Mouse (Mus musculus) heart, embryonic 11.5 days (tissue): ENCODE measurements around the gene Auh. TPM values are rescaled to one million over a fixed set of nuclear protein-coding genes. Genes with fewer than 3 reads are reported as not detected.

ENCODE experiments used
- ATAC-seq: fragments of 200-750 bp; cut with Nextera tagmentation; replicated peaks from 2 replicates; pipeline ENCODE4 v1.8.0; 2017; ENCODE audit warnings: moderate library complexity; ENCODE audit not compliant: insufficient number of reproducible peaks, low FRiP score, low TSS enrichment
- H3K27ac ChIP-seq: fragments of 300-500 bp; sonication (generic); 2 replicates; pipeline ENCODE4 v1.5.1; 2014; ENCODE audit warnings: mild to moderate bottlenecking, low read depth, low read length
- H3K27me3 ChIP-seq: fragments of 300-500 bp; sonication (generic); 2 replicates; pipeline ENCODE4 v1.6.1; 2014; ENCODE audit warnings: mild to moderate bottlenecking, low read length, mixed read lengths; ENCODE audit not compliant: control insufficient read depth, insufficient read depth
- H3K36me3 ChIP-seq: fragments of 300-500 bp; sonication (generic); 2 replicates; pipeline ENCODE4 v1.6.1; 2014; ENCODE audit warnings: mild to moderate bottlenecking, low read length, moderate library complexity, mixed read lengths; ENCODE audit not compliant: control insufficient read depth, insufficient read depth
- H3K4me1 ChIP-seq: fragments of 300-500 bp; sonication (generic); 2 replicates; pipeline ENCODE4 v1.6.1; 2014; ENCODE audit warnings: low read length; ENCODE audit not compliant: control insufficient read depth, insufficient read depth
- H3K4me2 ChIP-seq: fragments of 300-500 bp; sonication (generic); 2 replicates; pipeline ENCODE4 v1.6.1; 2014; ENCODE audit warnings: mild to moderate bottlenecking, moderate library complexity
- H3K4me3 ChIP-seq: fragments of 300-500 bp; sonication (generic); 2 replicates; pipeline ENCODE4 v1.5.1; 2014; ENCODE audit warnings: low read depth, low read length
- H3K9ac ChIP-seq: fragments of 300-500 bp; sonication (generic); 2 replicates; pipeline ENCODE4 v1.6.1; 2014; ENCODE audit warnings: mild to moderate bottlenecking, low read depth, low read length, moderate library complexity
- H3K9me3 ChIP-seq: fragments of 300-500 bp; sonication (generic); replicated peaks from 2 replicates; pipeline ENCODE4 v1.6.1; 2016; ENCODE audit warnings: low read length; ENCODE audit not compliant: control insufficient read depth
- WGBS: fragments of 180-500 bp; shearing (Covaris S2); extraction: QIAGEN DNeasy Blood & Tissue Kit; methylation state at CpG from one replicate; pipeline ENCODE4 v1.1.7; 2014; ENCODE audit not compliant: insufficient replicate concordance; 5-methylcytosine and 5-hydroxymethylcytosine counted together
- polyA plus RNA-seq: library from polyadenylated mRNA; unstranded; fragments of >200 nt; fragmentation: Nextera tagmentation; extraction: Ambion mirVana; gene quantifications from 2 replicates; pipeline ENCODE4 v1.2.1, GENCODE M21; 2014

The Auh gene
- polyA plus RNA-seq, 1 experiment from 2014 or later: 47.7 TPM

- peaks cover 10% of the 10 kb centered on the region; the same call in 1 of the 2 replicates for H3K4me1 ChIP-seq
- H3K9me3 ChIP-seq: no peaks in the 10 kb centered on the region
- no peaks in the 10 kb centered on the region for H3K36me3 ChIP-seq
- H3K27me3 ChIP-seq: no peaks in the 10 kb centered on the region
- no peak overlapping the region for H3K27ac ChIP-seq
- no peak overlapping the region for H3K4me3 ChIP-seq
- no peak overlapping the region for H3K9ac ChIP-seq
- ATAC-seq: no peak
- WGBS: 67% methylated on average over 19 of the region's 19 CpGs
- no peak overlapping the region for H3K4me2 ChIP-seq
These were observed 14.8 kb downstream of the Auh start for GRCm38 (mm10) chr13:52914591-52915110.

- WGBS: 87% methylated on average over 7 of the region's 7 CpGs
These were observed 15.6 kb downstream of the Auh start for GRCm38 (mm10) chr13:52913926-52914325.

GRCm38 (mm10) chr13:52912495-52912894 is 17.0 kb downstream of the Auh start:
- no peaks in the 10 kb centered on the region; the same call in none of the 2 replicates for H3K36me3 ChIP-seq
- H3K4me2 ChIP-seq: no peak overlapping the region
- no peaks in the 10 kb centered on the region for H3K27me3 ChIP-seq
- H3K9me3 ChIP-seq: no peaks in the 10 kb centered on the region
- H3K4me1 ChIP-seq: peaks cover 10% of the 10 kb centered on the region; the same call in 1 of the 2 replicates
- no peak overlapping the region for H3K4me3 ChIP-seq
- WGBS: 60% methylated on average over 8 of the region's 8 CpGs
- no peak for ATAC-seq
- H3K27ac ChIP-seq: no peak overlapping the region
- no peak overlapping the region for H3K9ac ChIP-seq

More at GRCm38 (mm10) chr13:52913926-52914325, 15.6 kb downstream of the Auh start:
- Histone ChIP-seq H3K4me1 (peaks cover 10% of the 10 kb centered on the region; the same call in 1 of the 2 replicates), H3K27ac (no peak overlapping the region), H3K4me3 (no peak overlapping the region), H3K9me3 (no peaks in the 10 kb centered on the region), H3K9ac (no peak overlapping the region), H3K4me2 (no peak overlapping the region), H3K36me3 (no peaks in the 10 kb centered on the region; the same call in 1 of the 2 replicates), H3K27me3 (no peaks in the 10 kb centered on the region)
- ATAC-seq: no peak

GRCm38 (mm10) chr13:52911259-52911658 is 18.2 kb downstream of the Auh start:
- H3K9me3 ChIP-seq: no peaks in the 10 kb centered on the region
- no peaks in the 10 kb centered on the region for H3K27me3 ChIP-seq
- no peaks in the 10 kb centered on the region; the same call in none of the 2 replicates for H3K36me3 ChIP-seq
- no peak overlapping the region for H3K27ac ChIP-seq
- no peak overlapping the region for H3K9ac ChIP-seq
- 77% methylated on average over 4 of the region's 4 CpGs for WGBS
- peaks cover 9% of the 10 kb centered on the region; the same call in 1 of the 2 replicates for H3K4me1 ChIP-seq
- no peak for ATAC-seq
- H3K4me3 ChIP-seq: no peak overlapping the region
- H3K4me2 ChIP-seq: no peak overlapping the region

GRCm38 (mm10) chr13:52906296-52906695 is 23.2 kb downstream of the Auh start:
- no peak for ATAC-seq
- no peak overlapping the region for H3K4me2 ChIP-seq
- H3K27me3 ChIP-seq: no peaks in the 10 kb centered on the region
- no peak overlapping the region for H3K27ac ChIP-seq
- WGBS: 77% methylated on average over 11 of the region's 11 CpGs
- H3K9me3 ChIP-seq: no peaks in the 10 kb centered on the region
- H3K36me3 ChIP-seq: no peaks in the 10 kb centered on the region; the same call in none of the 2 replicates
- peaks cover 21% of the 10 kb centered on the region for H3K4me1 ChIP-seq
- no peak overlapping the region for H3K4me3 ChIP-seq
- H3K9ac ChIP-seq: no peak overlapping the region

GRCm38 (mm10) chr13:52904175-52904574 is 25.3 kb downstream of the Auh start:
- H3K36me3 ChIP-seq: no peaks in the 10 kb centered on the region; the same call in none of the 2 replicates
- ATAC-seq: no peak
- peaks cover 21% of the 10 kb centered on the region for H3K4me1 ChIP-seq
- peak overlapping the region; percentile 37; the same call in 1 of the 2 replicates for H3K4me2 ChIP-seq
- 13% methylated on average over 6 of the region's 6 CpGs for WGBS
- no peaks in the 10 kb centered on the region for H3K9me3 ChIP-seq
- no peak overlapping the region for H3K4me3 ChIP-seq
- no peaks in the 10 kb centered on the region for H3K27me3 ChIP-seq
- H3K27ac ChIP-seq: peak overlapping the region; percentile 68
- H3K9ac ChIP-seq: no peak overlapping the region

- H3K36me3 ChIP-seq: no peaks in the 10 kb centered on the region; the same call in none of the 2 replicates
- no peak overlapping the region for H3K9ac ChIP-seq
- H3K9me3 ChIP-seq: no peaks in the 10 kb centered on the region
- H3K27me3 ChIP-seq: no peaks in the 10 kb centered on the region
- peak overlapping the region; percentile 68 for H3K27ac ChIP-seq
- no peak overlapping the region for H3K4me3 ChIP-seq
- ATAC-seq: peak; percentile 46; the same call in 1 of the 2 replicates
- WGBS: 15% methylated on average over 10 of the region's 10 CpGs
- H3K4me2 ChIP-seq: peak overlapping the region; percentile 27; the same call in 1 of the 2 replicates
- H3K4me1 ChIP-seq: peaks cover 21% of the 10 kb centered on the region
These were observed 25.7 kb downstream of the Auh start for GRCm38 (mm10) chr13:52903767-52904166.

GRCm38 (mm10) chr13:52902517-52902916 is 27.0 kb downstream of the Auh start:
- no peak overlapping the region for H3K4me3 ChIP-seq
- H3K36me3 ChIP-seq: no peaks in the 10 kb centered on the region; the same call in 1 of the 2 replicates
- H3K27ac ChIP-seq: no peak overlapping the region
- WGBS: 85% methylated on average over 8 of the region's 8 CpGs
- peaks cover 21% of the 10 kb centered on the region for H3K4me1 ChIP-seq
- ATAC-seq: no peak
- H3K27me3 ChIP-seq: no peaks in the 10 kb centered on the region
- H3K9ac ChIP-seq: no peak overlapping the region
- no peak overlapping the region for H3K4me2 ChIP-seq
- H3K9me3 ChIP-seq: no peaks in the 10 kb centered on the region

- no peaks in the 10 kb centered on the region for H3K9me3 ChIP-seq
- H3K27ac ChIP-seq: no peak overlapping the region
- no peak overlapping the region for H3K4me3 ChIP-seq
- peaks cover 13% of the 10 kb centered on the region for H3K4me1 ChIP-seq
- no peak for ATAC-seq
- no peaks in the 10 kb centered on the region for H3K27me3 ChIP-seq
- no peaks in the 10 kb centered on the region for H3K36me3 ChIP-seq
- WGBS: 88% methylated on average over 5 of the region's 5 CpGs
- no peak overlapping the region for H3K9ac ChIP-seq
- no peak overlapping the region for H3K4me2 ChIP-seq
These were observed 29.8 kb downstream of the Auh start for GRCm38 (mm10) chr13:52899664-52900063.
